Mouse (Mus musculus) CH12.LX (cell line): Measurements from ENCODE around the gene Ano10.

Experiments used
- CHD1 ChIP-seq: IDR thresholded peaks from 2 replicates; pipeline ENCODE4 v1.6.1; 2012; ENCODE audit warnings: low read depth, low read length, improper control_type of control experiment, inconsistent platforms
- CTCF ChIP-seq, 2 experiments: IDR thresholded peaks in 1 of 2; conservative IDR thresholded peaks in 1 of 2; 2 replicates each; pipeline ENCODE4 v1.5.1; 2011 to 2012; ENCODE audit warnings: low read depth in 2 of 2, low read length in 2 of 2, improper control_type of control experiment in 1 of 2, inconsistent platforms in 1 of 2, mild to moderate bottlenecking in 1 of 2, moderate library complexity in 1 of 2
- ELF1 ChIP-seq: IDR thresholded peaks from 2 replicates; pipeline ENCODE4 v1.6.1; 2014; ENCODE audit warnings: low read depth, mild to moderate bottlenecking, inconsistent platforms, low read length, improper control_type of control experiment
- EP300 ChIP-seq: IDR thresholded peaks from 2 replicates; pipeline ENCODE4 v1.6.1; 2011; ENCODE audit warnings: low read length, improper control_type of control experiment
- HCFC1 ChIP-seq: IDR thresholded peaks from 2 replicates; pipeline ENCODE4 v1.6.1; 2012; ENCODE audit warnings: low read depth, mild to moderate bottlenecking, inconsistent platforms, low read length, improper control_type of control experiment
- POLR2A ChIP-seq: IDR thresholded peaks from 2 replicates; pipeline ENCODE4 v1.6.1; 2011; ENCODE audit warnings: low read depth, mild to moderate bottlenecking, improper control_type of control experiment, low read length
- SIN3A ChIP-seq: IDR thresholded peaks from 2 replicates; pipeline ENCODE4 v1.6.1; 2012; ENCODE audit warnings: low read length, improper control_type of control experiment, inconsistent platforms

- no peak for TF ChIP-seq CTCF (conservative IDR thresholded peaks at IDR 0.05 in 1 of 2, IDR thresholded peaks at IDR 0.05 in 1 of 2; ENCODE audit: low read depth in 2 of 2, low read length in 2 of 2)
- no peak for TF ChIP-seq SIN3A
- TF ChIP-seq CHD1: no peak
- TF ChIP-seq ELF1: no peak
- TF ChIP-seq POLR2A: no peak
- no peak for TF ChIP-seq HCFC1
- TF ChIP-seq EP300: no peak
Observed at GRCm38 (mm10) chr9:122193823-122194222, 100.4 kb downstream of the Ano10 start.
